Mouse (Mus musculus): ENCODE results near the gene Zbtb1.

The Zbtb1 gene

DNA sequence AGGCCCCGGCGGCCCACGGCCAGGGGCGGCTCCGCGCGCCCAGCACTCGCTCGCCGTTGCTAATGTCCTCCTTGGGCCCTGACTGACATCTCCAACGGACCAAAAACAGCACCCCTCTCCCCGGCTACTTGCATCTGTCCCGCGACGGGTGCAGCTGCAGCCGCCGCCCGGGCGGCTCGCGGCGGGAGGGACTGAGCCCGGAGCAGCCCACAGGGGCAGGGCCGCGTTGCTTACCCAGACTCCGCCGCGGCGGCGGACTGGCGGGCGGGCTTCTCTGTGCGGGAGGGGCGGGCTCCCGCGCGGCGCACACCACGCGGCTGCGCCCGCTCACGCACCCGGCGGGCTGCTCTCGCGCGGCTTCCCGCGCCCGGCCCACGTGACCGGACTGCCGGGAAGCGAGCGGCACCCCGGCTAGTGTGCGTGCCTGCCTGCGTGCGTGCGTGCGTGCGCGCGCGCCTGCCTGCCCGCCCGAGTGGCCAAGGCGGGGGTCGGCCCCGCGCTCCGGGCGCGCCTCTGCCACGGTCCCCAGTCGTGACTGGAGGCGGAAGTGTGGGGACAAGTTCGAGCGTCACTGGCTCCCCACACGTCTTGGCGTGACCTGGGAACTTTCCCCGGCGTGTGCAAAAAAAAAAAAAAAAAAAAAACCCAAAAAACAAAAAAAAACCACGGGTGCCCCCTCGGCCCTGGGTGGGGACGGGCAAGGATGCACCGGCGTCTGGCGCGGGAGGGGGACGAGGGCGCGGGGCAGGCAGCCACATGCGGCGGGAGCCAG, 674 bp upstream of the Zbtb1 start, which contains the start of gene Zbtb25:
TSS of gene Zbtb25 (minus strand) at position 397 of the 772 bp plus-strand sequence.
- DNase-seq (ENCODE audit: low spot score) = peak; percentile 68

DNA sequence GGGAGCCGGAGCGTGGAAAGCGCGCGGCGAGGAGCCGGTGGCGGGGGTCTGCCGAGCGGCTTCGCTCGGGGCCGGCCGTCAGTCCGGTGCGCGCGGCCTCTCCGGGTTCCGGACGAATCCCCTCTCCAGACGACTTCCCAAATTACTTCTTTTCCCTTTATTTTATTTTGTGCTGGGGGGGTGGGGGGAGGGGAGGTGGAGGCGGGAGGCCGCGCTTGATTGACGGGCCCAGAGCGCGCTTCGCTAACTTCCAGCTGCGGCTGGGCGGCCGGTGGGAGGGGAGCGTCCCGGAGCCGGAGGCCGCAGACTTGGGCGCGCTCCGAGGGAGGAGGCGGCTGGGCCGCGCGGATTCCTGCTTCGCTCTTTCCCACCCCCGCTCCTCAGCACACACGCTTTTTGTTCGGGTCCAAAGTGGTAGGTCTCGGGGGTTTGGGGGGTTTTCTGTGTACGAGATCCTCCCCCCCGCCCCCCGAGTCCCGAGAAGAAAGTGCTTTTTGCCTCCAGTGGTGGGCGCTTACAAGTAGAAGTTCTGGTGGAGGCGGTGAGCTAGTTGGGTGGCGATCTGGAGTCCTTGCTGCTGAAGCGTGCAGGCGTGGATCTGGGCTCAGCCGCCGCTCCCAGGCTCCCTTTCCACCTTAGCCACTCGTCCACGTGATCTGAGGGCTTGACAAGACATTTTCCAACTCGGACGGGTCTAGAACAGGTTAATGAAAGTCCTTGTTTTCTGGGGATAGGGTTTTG, 935 bp downstream of the Zbtb1 start:
- DNase-seq (ENCODE audit: low spot score) = peak; percentile 66

DNA sequence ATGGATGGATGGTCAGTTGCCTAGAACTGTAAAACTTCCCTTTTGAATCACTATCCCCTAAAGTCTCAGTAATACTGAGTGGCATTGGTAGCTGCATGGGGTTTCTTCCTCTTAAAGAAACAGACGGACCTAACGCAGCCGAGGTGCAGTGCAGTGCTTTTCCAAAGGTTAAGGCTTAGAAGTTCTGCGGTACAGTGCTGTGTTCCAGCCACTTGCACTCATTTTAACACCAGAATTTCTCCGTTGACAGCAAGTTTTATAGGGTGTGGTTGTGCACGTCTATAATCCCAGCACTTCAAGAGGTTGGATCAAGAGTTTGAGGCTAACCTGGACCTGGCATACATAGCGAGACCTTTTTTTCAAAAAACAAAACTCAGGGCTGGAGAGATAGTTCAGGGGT, 2.0 kb downstream of the Zbtb1 start:
- DNase-seq (ENCODE audit: low spot score) = no peak

DNA sequence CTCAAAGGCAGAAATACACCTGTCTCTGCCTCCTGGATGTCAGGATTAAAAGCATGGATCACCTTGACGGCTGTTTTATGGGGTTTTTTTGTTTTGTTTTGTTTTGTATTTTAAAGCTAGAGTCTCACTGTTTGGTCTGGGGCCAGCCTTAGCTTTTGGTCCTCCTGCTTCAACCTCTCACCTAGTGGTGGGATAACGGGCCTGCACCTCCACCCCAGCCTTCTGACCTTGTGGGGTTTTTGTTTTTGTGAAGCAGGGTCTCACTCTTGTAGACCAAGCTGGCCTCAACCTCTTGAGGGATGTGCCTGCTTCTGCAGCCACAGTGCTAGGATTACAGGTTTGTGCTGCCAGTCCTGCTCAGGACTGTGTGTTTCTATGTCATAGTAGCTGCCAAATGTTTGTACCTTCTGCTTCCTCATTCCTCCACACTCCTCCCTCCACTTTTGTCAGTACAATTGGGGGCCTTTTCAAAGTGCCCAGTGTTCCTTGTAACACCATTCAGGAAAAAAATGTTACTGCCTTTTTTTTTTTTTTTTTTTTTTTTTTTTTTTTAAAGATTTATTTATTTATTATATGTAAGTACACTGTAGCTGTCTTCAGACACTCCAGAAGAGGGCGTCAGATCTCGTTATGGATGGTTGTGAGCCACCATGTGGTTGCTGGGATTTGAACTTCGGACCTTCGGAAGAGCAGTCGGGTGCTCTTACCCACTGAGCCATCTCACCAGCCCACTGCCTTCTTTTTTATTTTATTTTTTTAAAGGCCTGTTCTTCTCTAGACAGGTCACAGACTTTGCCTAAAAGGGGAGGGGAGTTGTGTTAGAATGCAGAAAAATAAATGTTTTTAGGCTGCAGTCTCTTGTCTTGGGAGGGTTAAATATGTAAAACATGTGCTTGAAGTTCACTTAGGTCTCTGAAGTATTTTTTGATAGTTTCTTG, 3.1 kb downstream of the Zbtb1 start:
- no peak for DNase-seq (ENCODE audit: low spot score)

DNA sequence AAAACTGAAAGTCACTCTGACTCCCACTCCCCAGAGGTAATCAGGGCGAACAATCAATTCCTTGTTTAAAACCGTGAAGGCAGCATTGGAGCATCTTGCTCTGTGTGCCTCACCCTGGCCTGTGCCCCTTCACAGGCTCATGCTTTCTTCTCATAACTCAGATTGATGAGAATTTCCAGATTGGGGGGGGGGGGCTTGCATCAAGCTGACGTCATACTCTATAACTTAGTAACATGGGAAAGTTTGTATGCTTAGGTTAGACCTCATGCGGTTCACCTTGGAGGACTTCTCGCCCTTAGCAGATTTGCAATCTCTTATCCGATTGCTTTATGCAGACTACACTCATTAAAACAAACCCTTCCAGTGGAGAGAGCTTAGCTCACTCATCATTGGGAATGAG, 3.9 kb downstream of the Zbtb1 start:
- no peak for DNase-seq (ENCODE audit: low spot score)

DNA sequence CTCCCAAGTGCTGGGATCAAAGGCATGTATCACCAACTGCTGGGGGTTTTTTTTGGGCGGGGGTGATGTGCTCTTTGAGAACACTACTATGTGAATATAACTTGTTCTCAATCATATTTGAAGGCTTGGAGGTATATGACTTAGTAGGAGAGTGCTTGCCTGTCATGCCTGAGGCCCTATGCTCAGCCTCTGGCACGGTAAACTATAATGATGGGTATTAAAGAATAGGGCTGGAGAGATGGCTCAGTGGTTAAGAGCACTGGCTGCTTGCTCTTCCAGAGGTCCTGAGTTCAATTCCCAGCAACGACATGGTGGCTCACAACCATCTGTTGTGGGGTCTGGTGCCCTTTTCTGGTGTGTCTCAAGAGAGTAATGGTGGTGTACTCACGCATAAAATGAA, 4.8 kb downstream of the Zbtb1 start:
- DNase-seq (ENCODE audit: low spot score) = no peak

DNA sequence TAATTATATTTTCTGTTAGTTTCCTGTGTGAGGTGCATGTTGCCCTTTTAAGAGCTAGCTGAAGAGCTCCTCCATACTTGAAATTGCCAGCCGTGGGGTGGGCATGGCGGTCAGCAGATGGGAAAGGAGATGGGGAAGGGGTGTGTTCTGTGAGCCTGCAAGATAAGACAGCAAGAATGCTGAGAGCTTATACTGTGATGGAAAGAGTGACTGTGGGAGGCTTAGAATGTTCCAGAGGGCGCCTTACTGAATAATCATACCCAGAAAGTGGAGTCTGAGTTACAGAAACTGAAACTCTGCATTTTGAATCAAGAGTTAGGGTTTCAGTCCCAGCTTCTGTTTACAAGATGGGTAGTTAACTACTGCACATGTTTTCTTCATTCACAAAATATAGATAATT, 5.4 kb downstream of the Zbtb1 start:
- DNase-seq (ENCODE audit: low spot score) = no peak

DNA sequence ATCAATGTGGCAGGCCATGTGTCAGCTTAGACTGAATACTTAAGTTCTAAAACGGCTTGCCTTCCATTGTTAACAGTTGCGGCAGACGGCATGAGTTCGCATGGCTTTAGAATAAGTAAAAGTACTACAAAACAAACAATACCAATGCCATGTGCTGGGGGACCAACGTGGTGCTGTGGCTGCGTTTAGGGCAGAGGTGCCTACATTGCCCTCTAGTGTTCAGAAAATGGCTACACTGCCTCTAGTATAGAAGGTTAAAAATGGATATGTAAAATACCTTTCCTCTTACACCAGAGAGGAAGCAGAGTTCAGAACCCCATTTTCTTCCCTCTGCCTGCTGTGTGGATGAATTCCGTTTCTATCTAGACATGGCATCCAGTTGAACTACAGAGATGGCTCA, 6.6 kb downstream of the Zbtb1 start:
- DNase-seq (ENCODE audit: low spot score) = no peak

DNA sequence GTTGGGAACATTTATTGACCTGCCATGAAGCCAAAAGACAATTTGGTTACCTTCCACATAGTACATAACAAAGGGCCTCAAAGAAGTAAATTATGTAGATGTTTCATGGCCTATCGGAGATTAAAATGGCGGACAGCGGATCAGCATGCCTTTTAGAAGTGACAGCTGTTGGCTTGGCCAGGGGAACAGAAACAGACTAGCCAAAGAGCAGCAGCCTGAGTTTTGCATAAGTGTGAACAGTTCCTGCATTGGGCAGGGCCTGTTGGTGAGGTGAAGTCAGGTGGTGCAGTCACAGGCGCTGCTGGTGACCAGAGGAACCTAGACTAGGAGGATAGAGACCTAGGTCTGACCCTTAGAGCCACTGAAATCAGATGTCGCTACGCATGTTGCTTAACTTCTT, 7.0 kb downstream of the Zbtb1 start:
- DNase-seq (ENCODE audit: low spot score) = no peak

DNA sequence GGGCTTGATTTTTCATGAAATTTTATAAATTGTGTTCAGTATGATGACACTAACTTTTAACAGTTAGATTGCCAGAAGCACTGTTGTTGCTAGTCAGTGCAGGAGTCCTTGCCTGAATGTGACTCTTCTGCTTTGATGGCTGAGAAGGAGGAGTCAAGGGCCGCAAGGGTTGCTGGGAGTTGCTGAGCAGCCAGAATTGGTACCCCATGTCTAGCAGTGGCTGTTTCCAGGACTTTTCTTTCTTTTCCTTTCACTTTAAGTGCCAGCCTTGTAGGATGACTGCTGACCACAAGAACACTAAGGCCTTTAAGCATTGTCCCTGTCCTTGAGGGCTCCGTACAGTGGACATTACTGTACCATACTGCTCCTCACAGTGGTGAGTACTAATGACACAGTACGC, 7.7 kb downstream of the Zbtb1 start:
- no peak for DNase-seq (ENCODE audit: low spot score)

DNA sequence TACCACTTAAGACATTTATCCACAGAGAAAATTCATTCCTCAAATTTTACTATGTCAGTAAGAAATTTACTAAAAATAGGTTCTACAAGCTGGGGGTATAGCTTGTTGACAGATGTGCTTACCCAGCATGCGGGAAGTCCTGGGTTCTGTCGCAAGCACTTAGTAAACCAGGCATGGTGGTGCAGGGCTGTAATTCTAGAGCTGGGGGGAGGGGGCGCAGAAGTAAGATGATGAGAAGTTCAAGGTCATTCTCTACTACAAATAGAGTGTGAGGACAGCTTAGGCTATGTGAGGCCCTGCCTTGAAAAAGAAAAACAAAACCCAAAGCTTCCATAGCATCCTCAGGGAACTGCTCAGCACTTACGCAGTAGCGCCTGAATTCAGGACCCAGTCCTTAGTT, 8.5 kb downstream of the Zbtb1 start:
- DNase-seq (ENCODE audit: low spot score) = no peak

DNA sequence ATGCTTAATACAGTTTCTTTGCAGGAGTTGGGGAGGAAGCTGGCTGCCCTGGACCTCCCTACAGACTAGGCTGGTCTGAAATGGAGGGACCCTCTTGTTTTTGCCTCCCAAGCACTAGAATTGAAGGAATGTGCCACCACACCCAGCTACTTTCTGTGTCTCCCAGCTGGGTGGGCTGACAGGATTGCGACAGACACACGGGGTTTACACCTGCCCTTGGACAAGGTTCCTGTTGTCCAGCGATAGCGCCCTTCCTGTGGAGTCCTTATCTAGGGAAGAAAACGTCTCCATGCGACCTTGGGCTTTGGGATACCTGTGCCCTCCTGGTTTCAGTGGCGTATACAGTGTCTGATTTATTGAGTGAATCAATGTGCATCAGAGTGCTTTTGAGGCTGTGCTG, 10.1 kb downstream of the Zbtb1 start:
- no peak for DNase-seq (ENCODE audit: low spot score)

DNA sequence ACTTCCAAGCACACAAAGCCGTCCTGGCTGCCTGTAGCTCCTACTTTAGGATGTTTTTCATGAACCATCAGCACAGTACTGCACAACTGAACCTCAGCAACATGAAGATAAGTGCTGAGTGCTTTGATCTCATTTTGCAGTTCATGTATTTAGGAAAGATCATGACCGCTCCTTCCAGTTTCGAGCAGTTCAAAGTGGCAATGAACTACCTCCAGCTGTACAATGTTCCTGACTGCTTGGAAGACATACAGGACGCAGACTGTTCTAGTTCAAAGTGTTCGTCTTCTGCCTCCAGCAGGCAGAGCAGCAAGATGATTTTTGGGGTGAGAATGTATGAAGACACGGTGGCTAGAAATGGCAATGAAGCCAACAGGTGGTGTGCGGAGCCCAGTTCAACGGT, 15.3 kb downstream of the Zbtb1 start:
- DNase-seq (ENCODE audit: low spot score) = no peak

DNA sequence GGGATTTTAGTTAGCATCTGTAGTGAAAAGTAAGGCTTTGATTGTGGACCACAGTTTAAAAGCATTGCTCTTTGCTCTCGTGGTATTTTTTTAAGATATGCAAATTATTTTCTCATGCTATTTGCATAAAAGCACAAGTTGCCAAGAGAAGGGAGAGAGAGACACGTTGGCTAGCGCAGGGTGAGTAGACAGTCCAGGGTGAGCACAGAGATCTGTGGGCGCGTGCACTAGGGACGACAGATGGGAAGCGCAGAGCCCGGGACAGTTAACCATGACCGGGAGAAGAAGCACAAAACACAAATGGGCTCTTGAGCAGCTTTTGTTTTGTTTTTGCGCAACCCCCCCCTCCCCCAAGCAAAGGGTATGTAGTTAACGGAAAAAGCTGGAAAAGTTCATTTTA, 18.7 kb downstream of the Zbtb1 start:
- DNase-seq (ENCODE audit: low spot score) = no peak

DNA sequence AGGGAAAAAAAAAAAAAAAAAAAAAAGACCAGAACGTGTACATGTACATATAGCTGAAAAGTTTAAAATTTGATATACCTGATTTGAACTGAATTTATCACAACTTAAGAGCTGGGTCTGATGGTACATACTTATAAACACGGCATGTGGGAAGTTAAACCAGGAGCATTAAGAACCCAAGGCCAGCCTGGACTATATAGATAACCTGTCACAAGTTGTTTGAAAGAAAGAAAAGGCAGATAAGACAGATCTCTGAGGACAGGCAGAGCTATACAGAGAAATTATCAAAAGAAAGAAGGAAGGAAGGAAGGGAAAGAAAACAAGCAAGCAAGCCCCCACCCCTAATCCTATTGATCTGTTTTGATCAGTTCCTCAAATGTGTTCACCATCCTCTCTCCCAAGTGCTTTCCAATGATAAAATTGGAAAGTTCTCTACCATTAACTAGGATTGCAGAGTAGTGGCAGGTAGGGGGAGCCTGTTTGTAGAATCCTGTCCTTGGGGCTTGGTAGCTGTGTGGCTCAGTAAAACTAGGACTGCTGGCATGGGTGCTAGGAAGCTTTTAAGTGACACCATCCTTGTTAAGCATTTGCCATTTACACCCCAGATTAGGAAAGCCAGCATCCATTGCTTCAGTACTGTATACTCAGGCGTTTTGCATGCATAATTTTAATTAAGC, 21.7 kb downstream of the Zbtb1 start:
- no peak for DNase-seq (ENCODE audit: low spot score)

DNA sequence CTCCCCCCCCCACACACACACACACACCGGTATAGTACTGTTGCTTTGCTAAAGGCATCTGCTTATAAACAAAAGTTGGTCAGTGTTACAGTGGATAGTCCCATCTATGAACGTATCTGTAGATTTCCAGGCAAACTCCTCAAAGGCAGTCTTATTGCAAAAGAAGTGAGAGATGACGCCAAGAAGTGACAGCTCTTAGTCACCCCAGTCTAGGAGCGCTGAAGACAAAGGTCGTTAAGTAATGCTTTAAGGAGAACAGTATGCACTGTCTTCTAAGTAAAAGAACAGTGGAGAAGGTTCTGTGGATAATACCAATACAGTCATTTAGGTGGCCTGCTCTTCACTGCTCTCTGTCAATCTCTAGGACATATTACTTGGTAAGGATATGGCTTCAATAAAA, 22.9 kb downstream of the Zbtb1 start:
- DNase-seq (ENCODE audit: low spot score) = no peak

DNA sequence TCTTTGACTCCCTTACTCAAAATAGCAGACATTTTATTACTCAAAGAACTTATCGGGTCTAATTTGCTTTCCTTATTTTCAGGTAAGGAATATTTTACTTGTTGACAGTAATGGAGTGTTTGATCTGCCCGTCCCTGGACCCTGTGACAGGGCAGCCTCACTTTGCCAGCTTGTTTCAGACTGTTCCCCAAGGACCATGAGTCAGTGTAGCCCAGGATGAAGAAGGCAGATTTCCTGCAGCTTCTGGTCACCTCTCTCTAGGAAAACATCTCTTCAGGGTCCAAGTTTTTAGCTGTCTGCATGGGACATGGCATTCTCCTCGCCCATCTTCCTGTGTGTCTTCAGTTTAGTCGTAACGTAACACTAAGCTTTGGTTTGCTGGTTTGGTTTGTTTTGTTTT, 27.2 kb downstream of the Zbtb1 start:
- DNase-seq (ENCODE audit: low spot score) = no peak

DNA sequence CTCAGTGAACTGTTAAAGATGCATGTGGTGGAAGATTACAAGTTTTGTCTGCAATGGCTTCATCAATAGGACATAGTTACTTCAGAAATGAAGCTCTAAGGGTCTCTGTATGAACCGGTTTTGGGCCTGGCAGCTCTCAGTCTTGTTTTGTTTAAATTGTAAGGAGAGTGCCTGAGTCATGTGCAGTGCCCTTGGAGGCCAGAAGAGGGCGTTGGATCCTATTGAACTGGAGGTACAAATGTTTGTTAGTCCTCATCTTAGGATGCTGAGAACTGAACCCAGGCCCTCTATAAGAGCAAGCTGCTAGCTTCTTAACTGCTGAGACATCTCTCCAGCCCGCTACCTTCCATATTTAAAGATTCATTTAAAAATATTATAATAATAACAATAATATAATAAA, 31.6 kb downstream of the Zbtb1 start:
- DNase-seq (ENCODE audit: low spot score) = no peak

DNA sequence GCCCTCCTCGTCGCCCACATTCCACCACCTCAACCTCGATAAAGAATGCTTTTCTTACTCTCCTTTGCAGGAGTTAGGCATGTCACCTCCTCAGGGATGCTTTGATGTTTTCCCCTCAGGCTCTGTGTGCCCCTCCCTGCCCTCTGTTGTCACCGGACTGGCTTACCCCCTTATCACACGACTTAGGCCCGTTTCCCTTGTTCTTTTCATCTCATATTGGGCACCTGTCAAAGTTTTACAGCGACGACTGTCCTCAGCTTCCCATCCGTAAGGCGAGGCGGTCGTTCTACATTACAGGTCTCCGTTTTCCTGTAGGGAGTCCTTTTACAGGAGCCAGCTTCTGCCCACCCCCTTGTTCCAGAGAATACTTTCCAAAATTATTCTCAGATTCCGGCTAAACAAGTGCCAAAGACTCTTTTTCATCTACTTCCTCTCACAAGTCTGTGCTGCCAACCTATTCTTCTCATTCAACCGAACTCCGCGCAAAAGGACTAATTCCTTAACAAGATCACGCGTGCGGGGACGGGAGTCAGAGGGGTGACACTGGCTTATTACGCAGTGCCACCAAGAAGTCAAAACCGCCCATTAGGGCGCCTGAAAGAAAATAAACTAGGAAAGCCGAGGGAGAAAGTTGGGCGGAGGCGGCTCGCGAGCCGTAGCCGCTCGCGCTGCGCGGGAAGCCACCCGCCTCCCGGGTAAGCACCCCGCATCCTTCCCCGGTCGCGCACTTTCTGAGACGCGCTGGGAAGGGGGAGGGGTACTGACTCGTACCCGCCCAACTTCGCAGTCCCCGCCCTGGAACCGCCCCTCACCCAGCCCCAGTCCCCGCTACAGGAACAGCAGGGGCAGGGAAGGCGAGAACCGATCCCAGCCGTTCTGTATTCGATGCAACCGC, 33.2 kb downstream of the Zbtb1 start:
- DNase-seq (ENCODE audit: low spot score) = peak; percentile 15

DNA sequence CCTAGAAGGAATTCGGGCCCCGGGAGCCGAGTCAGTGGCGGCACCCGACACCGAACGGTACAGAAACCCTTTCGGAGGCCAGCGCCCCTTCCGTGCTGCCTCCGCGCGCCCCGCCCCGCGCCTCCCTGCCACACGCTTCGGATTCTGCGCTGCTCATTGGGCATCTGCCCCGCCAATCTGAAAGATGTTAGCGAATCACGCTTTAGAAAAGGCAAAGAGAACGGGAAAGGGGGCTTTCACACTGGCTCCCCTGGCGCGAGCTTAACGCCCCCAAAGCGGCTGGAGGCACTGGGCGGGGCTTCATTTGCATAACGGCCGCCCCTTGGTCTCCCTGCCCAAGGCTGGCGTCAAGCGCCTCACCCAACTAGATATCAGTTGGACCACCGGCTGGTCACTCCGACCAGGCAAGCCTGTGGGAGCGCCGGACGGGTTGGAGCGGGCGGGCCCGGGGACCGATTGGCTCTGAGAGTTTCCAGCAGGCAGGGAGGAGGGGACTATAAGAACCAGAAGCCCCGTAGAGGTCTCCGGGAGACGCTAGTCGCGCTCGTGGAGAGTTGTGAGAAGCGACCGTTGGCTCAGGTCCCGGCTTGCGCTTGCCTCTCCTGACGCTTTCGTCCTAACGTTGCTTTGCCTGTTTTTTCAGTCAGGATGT, 33.9 kb downstream of the Zbtb1 start, which contains the start of gene Hspa2:
TSS of gene Hspa2 (plus strand) at position 291 of the 652 bp plus-strand sequence.
- DNase-seq (ENCODE audit: low spot score) = peak; percentile 99

Measured in ovary, postnatal 14 days (tissue).